Mouse (Mus musculus): Measurements from ENCODE around the gene Olfr105-ps.

DNA sequence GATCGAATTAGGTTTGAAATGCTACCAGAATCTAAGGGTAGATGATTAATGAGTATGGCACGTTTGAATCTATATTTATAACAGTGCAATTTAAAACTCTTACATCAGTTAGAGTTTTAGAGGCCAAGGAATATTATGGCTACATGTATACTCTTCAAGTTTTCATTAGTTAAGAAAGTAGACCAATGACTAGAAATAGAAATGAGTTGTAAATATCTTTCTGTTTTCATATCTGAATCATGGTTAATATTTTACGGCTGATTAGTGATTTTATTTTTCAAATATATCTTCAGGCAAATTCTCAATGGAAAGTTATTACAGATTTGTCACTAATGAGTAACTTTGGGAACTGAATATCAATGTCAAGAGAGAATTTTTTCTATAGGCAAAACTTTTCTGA lies 20.1 kb downstream of the Olfr105-ps start, which contains the start of gene Olfr107:
- TF ChIP-seq CTCF (IDR thresholded peaks at IDR 0.05; ENCODE audit: low read depth, low read length) (no peak), POLR2A (IDR thresholded peaks at IDR 0.05; ENCODE audit: insufficient read depth, low read length) (no peak)
